Mouse (Mus musculus) telencephalon, adult 2 months (tissue): Measurements from ENCODE around the gene 1110032F04Rik.
"Not testable (repeated sequence)": the region's sequence is repeated elsewhere in the genome, so short reads cannot be mapped to it uniquely, and the experiment has no call there.

ENCODE experiments used
- DNase-seq: peaks from one replicate; pipeline ENCODE4 v3.0.0-alpha.2; 2011; ENCODE audit warnings: low read depth, low spot score

1110032F04Rik gene

GRCm38 (mm10) chr3:68869211-68869690, at the start of gene 1110032F04Rik:
TSS of gene 1110032F04Rik (plus strand) at chr3:68869586.
- DNase-seq, result no peak

- DNase-seq, result no peak
These were observed 48.0 kb upstream of the 1110032F04Rik start for GRCm38 (mm10) chr3:68821406-68821805.

GRCm38 (mm10) chr3:68821926-68822341, 47.5 kb upstream of the 1110032F04Rik start:
- no peak for DNase-seq

DNA sequence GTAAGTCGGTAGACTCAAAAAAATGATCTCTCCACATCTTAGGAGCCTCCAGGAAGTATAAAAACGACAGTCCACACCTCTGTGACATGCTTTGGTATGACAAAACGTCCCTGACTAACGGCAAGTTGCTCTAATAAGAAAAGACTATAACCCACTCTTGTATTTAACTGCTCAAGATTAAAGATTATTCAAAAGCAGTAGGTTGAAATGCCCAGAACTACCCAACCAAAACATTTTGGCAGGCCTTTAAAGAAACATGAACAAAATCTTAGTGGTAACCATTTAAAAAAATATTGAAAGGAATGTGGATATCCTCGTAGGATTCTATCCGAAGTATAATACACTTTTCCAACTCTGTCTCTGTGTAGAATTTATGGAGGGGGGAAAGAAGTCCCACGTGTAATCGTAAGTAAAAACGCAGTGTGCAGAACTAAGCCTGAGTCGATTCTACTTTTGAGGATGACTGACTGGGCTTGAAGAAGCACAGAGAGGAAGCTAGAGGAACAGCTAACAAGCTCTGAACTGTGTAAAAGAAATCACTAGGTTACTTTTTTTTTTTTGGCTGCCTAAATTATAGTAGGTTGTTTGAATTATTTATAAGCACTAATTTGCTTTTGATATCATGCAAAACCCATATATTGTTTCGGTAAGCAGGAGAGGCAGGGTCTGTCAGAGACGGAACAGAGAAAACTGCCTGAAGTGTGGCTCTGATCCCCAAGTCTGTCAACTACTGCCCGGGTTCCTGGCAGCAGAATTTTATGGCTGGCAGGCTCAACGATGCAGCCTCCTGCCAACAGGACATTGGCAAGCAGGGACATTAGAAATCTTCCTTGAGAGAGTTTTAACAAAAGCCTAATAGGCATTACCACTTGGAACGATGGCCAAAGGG, 45.3 kb upstream of the 1110032F04Rik start:
- no peak for DNase-seq

DNA sequence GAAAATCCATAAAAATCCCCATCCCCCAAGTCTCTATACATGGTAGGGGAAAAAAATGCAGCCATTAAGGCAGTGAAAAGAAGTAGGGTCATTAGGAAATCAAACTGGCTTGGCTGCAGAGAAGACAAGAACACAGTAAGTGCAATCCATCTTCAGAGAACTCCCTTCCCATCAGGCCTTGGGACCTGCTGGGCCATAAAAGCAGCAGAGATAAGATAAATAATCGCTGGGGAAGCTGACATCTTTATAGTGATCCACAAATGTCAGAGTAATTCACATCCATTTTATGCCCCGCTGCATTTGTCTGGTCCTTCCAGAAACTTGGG, 44.7 kb upstream of the 1110032F04Rik start:
- no peak for DNase-seq

DNA sequence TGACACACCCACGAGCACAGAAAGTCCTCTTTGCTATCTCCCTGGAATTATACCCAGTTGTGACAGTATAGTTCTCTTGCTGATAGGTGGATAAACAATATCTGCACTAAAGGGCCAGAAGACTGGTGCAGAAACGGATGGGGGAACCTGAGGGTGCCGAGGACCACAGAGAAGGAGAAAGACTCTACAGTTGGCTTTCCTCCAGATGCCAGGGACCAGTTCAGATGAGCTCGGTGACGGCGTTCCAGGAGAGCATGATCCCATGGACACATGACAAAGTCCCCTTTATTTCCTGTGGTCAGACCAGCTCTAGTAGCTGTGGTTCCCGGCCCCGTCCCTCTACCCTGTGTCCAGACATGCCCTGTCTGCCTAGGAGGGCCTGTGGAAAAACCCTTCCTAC, 44.2 kb upstream of the 1110032F04Rik start:
- DNase-seq, result no peak

DNA sequence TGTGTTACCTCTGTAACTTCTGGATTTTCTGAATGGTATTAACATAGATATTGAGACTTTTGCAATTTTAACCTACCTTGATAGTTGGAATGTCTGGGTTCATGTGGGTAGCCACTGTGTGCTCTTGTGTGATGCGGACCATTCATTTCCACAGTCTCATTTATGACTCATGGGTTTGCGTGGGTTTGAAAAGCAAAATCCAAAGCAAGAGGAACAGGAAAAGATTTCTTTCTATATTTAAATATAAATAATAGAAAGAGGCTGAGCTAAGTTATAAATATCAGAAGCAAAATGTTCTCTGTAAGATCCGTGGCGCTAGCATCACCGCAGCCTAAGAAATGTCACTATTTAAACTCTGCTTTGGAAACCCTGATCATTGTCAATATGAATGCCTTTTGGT, 41.7 kb upstream of the 1110032F04Rik start:
- DNase-seq, result peak; percentile 48

GRCm38 (mm10) chr3:68829944-68830343, 39.4 kb upstream of the 1110032F04Rik start:
- DNase-seq, result no peak

- DNase-seq, result no peak
These were observed 32.4 kb upstream of the 1110032F04Rik start for GRCm38 (mm10) chr3:68836857-68837499.

GRCm38 (mm10) chr3:68840206-68840605, 29.2 kb upstream of the 1110032F04Rik start:
- DNase-seq, result no peak

GRCm38 (mm10) chr3:68844025-68844424, 25.4 kb upstream of the 1110032F04Rik start:
- DNase-seq, result no peak

DNA sequence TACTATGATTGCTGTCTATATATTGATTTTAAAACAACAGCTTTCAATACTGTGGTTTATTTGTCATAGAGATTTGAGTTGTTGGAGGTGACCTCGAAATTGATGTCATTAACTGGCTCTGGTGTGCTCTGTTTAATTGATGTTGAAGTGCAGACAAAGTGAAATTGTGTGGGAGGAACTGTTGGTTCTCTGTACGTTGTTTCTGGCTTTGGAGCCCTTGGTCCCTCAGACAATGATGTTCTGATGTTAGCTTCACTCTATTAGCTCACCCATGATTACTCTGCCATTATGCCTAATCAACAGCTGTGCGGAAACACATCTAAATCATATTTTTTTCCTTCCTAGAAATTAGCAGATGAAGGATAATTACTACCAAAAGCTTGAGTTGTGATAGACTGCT, 21.1 kb upstream of the 1110032F04Rik start:
- no peak for DNase-seq

DNA sequence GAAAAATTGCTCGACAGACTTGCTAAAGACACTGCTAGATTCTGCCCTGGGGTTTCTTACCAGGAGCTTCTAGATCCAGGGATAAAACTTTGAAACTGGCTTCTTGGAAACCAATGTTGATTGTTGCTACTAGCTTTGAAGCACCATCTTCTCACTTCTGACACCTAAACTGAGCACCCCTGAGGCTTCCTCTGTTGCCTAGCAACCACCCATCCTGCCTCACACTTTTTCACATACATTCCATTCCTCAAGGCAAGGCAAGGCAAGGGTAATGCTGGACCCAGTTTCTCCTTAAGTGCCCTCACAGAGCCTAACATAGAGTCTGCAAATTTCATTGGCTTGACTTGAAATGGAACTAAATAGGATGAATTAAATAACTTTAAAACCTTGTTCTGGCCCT, 17.0 kb upstream of the 1110032F04Rik start:
- DNase-seq, result no peak

GRCm38 (mm10) chr3:68869691-68870567, 543 bp downstream of the 1110032F04Rik start:
- DNase-seq, result no peak

DNA sequence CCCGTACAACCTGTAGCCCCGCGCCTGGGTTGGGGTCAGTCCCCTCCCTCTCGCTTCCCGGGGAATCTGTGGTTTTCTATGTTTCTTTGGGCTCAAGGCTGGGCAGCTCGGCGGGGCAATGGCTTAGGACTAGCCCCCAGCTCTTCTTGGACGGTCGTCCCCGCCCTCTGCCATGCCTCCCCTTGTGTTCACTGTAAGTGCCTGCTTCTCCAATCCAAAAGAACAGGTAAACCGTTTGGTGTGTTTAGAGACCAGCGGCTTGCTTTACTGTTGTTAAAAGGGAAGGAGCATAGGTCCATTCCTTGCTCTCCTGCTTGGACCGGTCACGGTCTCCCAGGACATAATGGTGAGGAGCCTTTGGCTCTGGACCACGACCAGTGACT, 1.2 kb downstream of the 1110032F04Rik start:
- no peak for DNase-seq

GRCm38 (mm10) chr3:68874079-68874478, 4.7 kb downstream of the 1110032F04Rik start:
- DNase-seq, result no peak

GRCm38 (mm10) chr3:68886845-68887244, 17.5 kb downstream of the 1110032F04Rik start:
- DNase-seq, result no peak

DNA sequence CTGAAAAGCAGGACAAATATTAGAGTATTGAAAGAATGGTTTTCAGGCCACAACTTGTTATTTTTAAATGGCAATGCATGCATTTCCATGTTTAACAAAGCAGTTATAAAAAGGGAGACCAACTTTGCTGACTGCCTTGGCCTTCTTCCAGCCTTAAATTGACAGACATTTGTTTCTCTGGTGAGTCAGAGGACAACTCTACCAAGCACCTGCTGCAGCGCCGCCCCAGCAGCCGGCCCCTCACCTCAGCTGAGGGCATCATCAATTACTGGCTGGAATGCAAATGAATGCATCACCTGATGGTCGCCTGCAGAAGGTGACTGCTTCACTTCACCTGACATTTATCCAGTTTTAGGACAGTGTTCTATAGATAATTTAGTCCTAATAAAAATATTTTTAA, 26.0 kb downstream of the 1110032F04Rik start:
- no peak for DNase-seq

DNA sequence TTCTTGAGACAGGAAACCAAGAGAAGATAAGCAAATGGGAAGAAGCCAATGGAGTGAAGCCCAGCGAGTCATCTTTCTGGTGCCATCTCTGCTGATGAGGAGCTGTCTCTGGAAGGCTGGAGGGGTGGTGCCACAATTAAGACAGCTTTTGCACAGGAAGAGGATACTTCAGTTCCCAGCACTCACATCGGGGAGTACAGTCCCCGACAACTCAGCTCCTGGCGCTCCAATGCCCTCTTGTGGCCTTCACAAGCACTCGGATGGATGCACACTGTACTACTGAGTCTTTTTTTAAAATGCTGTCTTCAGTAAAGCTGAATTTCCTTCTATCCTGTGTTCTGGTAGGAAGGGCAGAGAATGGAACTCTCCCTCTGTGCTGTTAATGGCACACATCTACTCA, 27.8 kb downstream of the 1110032F04Rik start:
- no peak for DNase-seq

GRCm38 (mm10) chr3:68902636-68903035, 33.2 kb downstream of the 1110032F04Rik start:
- not testable (repeated sequence) for DNase-seq

GRCm38 (mm10) chr3:68904902-68905778, 35.8 kb downstream of the 1110032F04Rik start:
- DNase-seq, result peak; percentile 13
